Mouse (Mus musculus): ENCODE data around the gene 2310033P09Rik. TPM values are rescaled to one million over a fixed set of nuclear protein-coding genes. Genes with fewer than 3 reads are reported as not detected.
"Not testable (repeated sequence)": the region's sequence is repeated elsewhere in the genome, so short reads cannot be mapped to it uniquely, and the experiment has no call there.

The 2310033P09Rik gene
- polyA plus RNA-seq, 1 experiment from 2014 or later = 27.3 TPM

DNA sequence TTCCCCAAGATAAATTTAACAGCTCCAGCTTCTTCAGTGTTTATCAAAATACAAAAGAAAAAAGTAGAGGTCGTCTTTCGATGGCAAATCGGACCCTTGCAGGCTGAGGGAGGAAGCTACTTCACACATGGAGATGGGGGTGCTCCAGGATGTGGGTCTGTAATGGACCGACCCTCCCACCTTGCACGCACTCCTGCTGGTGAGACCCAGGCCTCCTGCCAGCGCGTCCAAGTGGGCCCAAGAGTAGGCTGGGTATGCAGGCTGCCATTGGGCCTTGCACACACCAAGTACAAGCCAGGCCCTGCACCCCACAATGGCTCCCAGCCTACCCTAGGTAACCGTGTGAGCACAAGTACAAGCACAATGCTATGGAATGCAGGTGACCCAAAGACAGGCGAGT is 3.4 kb downstream of the 2310033P09Rik start:
- not testable (repeated sequence) for H3K4me2 ChIP-seq (ENCODE audit: low read length); H3K27me3 ChIP-seq (replicated peaks; ENCODE audit: control insufficient read depth, insufficient read depth, low read length); H3K27ac ChIP-seq (ENCODE audit: low read length); H3K9ac ChIP-seq (replicated peaks; ENCODE audit: low read depth, low read length); ATAC-seq; H3K4me3 ChIP-seq (replicated peaks; ENCODE audit: low read length); H3K9me3 ChIP-seq (ENCODE audit: control insufficient read depth, low read length)
- peaks cover 23% of the 10 kb centered on the region for H3K4me1 ChIP-seq (replicated peaks; ENCODE audit: control insufficient read depth, insufficient read depth, low read length)
- WGBS = 88% methylated on average over 9 of the region's 9 CpGs
- H3K36me3 ChIP-seq (ENCODE audit: control insufficient read depth, insufficient read depth) = peaks cover 16% of the 10 kb centered on the region

DNA sequence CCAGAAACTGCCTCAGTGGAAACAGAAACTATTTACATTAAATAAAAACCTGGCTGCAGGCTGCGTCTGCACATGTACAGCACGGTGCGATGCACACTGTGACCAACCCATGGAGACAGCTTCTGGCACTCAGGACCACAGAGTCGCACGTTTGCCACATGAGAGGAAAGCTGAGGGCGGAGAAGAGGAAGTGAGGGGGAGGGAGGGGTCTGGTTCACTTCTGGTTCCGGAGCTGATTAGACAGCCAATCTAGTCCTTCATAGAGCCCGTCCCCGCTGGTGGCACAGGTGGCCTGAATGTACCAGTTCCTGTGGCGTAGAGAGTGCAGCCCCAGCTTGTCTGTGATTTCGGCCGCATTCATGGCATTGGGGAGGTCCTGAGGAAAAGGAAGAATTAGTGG is 4.2 kb downstream of the 2310033P09Rik start:
- not testable (repeated sequence) for H3K4me3 ChIP-seq (replicated peaks; ENCODE audit: low read length); H3K27ac ChIP-seq (ENCODE audit: low read length); H3K27me3 ChIP-seq (replicated peaks; ENCODE audit: control insufficient read depth, insufficient read depth, low read length); H3K4me2 ChIP-seq (ENCODE audit: low read length); H3K9ac ChIP-seq (replicated peaks; ENCODE audit: low read depth, low read length); H3K9me3 ChIP-seq (ENCODE audit: control insufficient read depth, low read length); ATAC-seq
- WGBS = 90% methylated on average over 12 of the region's 12 CpGs
- Histone ChIP-seq H3K4me1 (replicated peaks; ENCODE audit: control insufficient read depth, insufficient read depth, low read length) (peaks cover 27% of the 10 kb centered on the region), H3K36me3 (ENCODE audit: control insufficient read depth, insufficient read depth) (peaks cover 16% of the 10 kb centered on the region)

DNA sequence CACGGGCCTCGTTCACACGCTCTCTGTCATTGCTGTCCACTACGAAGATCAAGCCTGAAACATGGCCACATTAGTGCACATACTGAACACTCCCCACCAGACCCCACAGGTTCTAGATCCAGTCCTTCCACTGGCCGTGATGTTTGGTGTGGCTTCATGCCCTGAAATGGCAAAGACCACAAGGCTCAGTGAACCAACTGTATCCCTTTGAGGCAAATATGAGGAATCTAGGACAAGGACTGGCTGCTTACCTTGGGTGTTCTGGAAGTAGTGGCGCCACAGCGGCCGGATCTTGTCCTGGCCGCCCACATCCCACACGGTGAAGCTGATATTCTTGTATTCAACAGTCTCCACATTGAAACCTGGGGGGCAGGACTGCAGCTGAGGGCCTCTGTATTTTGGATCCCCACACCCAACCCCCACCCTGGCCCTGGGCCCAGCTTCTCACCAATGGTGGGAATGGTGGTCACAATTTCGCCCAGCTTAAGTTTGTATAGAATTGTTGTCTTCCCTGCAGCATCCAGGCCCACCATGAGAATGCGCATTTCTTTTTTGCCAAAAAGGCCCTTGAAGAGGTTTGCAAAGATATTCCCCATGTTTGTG is 4.9 kb downstream of the 2310033P09Rik start:
- H3K36me3 ChIP-seq (ENCODE audit: control insufficient read depth, insufficient read depth) = peaks cover 16% of the 10 kb centered on the region
- no peak overlapping the region for H3K4me3 ChIP-seq (replicated peaks; ENCODE audit: low read length)
- no peaks in the 10 kb centered on the region for H3K27me3 ChIP-seq (replicated peaks; ENCODE audit: control insufficient read depth, insufficient read depth, low read length)
- no peak for ATAC-seq
- H3K9ac ChIP-seq (replicated peaks; ENCODE audit: low read depth, low read length) = no peak overlapping the region
- H3K27ac ChIP-seq (ENCODE audit: low read length) = no peak overlapping the region
- H3K4me2 ChIP-seq (ENCODE audit: low read length) = no peak overlapping the region
- peaks cover 22% of the 10 kb centered on the region for H3K4me1 ChIP-seq (replicated peaks; ENCODE audit: control insufficient read depth, insufficient read depth, low read length)
- 89% methylated on average over 12 of the region's 12 CpGs for WGBS
- H3K9me3 ChIP-seq (ENCODE audit: control insufficient read depth, low read length) = no peaks in the 10 kb centered on the region

DNA sequence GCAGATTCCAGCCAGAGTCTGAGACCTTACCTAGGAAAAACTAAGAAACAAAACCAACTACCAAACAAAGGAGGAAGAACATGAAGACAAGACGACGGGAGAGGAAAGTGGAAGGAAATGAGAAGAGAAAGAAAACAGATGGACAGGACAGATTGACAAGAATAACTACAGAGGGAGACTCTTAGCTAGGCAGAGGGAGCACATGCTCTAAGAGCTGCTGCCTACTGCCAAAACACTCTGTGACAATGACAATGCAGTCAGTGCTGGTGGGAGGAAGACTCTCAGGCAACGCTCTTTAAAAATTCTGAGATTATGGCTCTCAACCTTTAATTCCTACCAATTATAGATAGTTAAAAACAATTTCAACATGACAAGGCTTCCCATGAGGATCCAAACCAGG is 8.8 kb downstream of the 2310033P09Rik start:
- Histone ChIP-seq H3K4me1 (replicated peaks; ENCODE audit: control insufficient read depth, insufficient read depth, low read length) (peaks cover 5% of the 10 kb centered on the region), H3K9ac (replicated peaks; ENCODE audit: low read depth, low read length) (no peak overlapping the region), H3K27ac (ENCODE audit: low read length) (peak overlapping the region; percentile 5), H3K9me3 (ENCODE audit: control insufficient read depth, low read length) (no peaks in the 10 kb centered on the region), H3K4me3 (replicated peaks; ENCODE audit: low read length) (no peak overlapping the region), H3K4me2 (ENCODE audit: low read length) (no peak overlapping the region), H3K36me3 (ENCODE audit: control insufficient read depth, insufficient read depth) (peaks cover 8% of the 10 kb centered on the region; the same call in 1 of the 2 replicates), H3K27me3 (replicated peaks; ENCODE audit: control insufficient read depth, insufficient read depth, low read length) (no peaks in the 10 kb centered on the region)
- WGBS = 67% methylated on average over 3 of the region's 3 CpGs
- peak; percentile 79 for ATAC-seq

DNA sequence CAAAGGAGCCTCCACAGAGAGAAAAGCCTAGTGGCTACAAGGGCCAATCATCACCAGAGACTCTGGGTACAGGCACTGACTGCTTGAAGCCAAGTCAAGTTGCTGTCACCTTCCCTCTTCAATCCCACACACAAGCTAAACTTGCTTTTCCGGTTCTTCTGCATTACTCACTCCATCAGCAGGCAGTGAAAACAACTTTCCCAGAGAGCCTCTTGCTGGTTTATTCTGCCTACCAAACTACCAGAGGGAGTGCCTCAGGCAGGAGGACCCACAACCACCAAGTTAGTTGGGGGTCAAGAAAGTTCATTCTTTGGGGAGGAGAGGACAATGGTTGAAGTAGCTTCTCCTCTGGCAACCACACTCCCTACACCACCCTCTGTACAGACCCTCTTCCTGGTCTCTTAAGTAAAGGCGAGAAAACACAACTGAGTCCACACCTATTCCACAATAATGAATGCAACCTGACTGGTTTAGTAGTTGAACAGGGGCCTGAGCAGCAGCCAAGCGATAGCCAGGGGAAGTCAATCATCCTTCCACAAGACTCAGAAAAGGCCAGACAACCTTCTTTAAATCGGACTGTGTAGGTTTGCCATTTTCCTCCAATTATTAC is 10.4 kb downstream of the 2310033P09Rik start:
- Histone ChIP-seq H3K4me3 (replicated peaks; ENCODE audit: low read length) (no peak overlapping the region), H3K27ac (ENCODE audit: low read length) (no peak overlapping the region)
- WGBS = 91% methylated on average over 4 of the region's 4 CpGs

DNA sequence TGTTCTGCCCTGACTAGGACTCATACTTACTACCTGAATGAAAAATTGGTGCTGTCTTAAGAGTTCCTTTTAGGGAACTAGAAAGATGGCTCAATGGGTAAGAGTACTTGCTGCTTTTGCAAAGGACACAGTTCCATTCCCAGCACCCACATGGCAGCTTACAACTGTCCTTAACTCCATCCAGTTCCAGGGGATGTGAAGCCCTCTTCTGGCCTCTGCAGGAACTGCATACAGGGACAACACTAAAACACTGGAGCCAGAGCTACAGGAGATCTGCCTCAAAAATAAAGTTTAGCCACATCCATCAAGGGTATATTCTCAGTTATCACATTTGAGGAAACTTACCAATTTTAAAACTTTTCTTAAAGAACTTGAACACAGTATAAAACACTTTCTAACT is 10.9 kb downstream of the 2310033P09Rik start:
- ATAC-seq = no peak
- Histone ChIP-seq H3K27ac (ENCODE audit: low read length) (no peak overlapping the region), H3K4me3 (replicated peaks; ENCODE audit: low read length) (no peak overlapping the region), H3K36me3 (ENCODE audit: control insufficient read depth, insufficient read depth) (peaks cover 4% of the 10 kb centered on the region; the same call in 1 of the 2 replicates), H3K9ac (replicated peaks; ENCODE audit: low read depth, low read length) (no peak overlapping the region), H3K27me3 (replicated peaks; ENCODE audit: control insufficient read depth, insufficient read depth, low read length) (no peaks in the 10 kb centered on the region), H3K4me2 (ENCODE audit: low read length) (no peak overlapping the region), H3K9me3 (ENCODE audit: control insufficient read depth, low read length) (no peaks in the 10 kb centered on the region), H3K4me1 (replicated peaks; ENCODE audit: control insufficient read depth, insufficient read depth, low read length) (peaks cover 5% of the 10 kb centered on the region)

More for the DNA sequence above, 10.4 kb downstream of the 2310033P09Rik start:
- Histone ChIP-seq H3K4me2 (ENCODE audit: low read length) (no peak overlapping the region), H3K9me3 (ENCODE audit: control insufficient read depth, low read length) (no peaks in the 10 kb centered on the region), H3K4me1 (replicated peaks; ENCODE audit: control insufficient read depth, insufficient read depth, low read length) (peaks cover 5% of the 10 kb centered on the region), H3K36me3 (ENCODE audit: control insufficient read depth, insufficient read depth) (peaks cover 4% of the 10 kb centered on the region; the same call in 1 of the 2 replicates), H3K27me3 (replicated peaks; ENCODE audit: control insufficient read depth, insufficient read depth, low read length) (no peaks in the 10 kb centered on the region), H3K9ac (replicated peaks; ENCODE audit: low read depth, low read length) (no peak overlapping the region)
- no peak for ATAC-seq

DNA sequence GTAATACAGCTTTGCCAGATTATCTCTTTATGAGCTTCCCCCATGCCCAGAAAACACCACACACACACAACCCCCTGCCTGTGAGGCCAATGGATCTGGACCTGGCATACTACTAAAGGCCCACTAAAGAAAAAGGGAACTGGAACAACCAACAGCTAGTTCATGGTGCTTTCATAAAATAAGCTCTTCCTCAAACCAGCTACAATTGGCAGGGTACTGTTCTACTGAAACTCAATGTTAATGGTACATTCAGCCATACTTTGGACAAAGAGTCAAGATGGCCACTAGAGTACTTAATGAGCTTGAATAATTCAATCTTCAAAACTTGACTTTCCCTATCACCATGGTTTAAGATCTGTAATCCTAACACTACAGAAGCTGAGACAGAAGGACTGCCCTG is 13.5 kb downstream of the 2310033P09Rik start:
- no peak for ATAC-seq
- Histone ChIP-seq H3K4me2 (ENCODE audit: low read length) (no peak overlapping the region), H3K27ac (ENCODE audit: low read length) (no peak overlapping the region), H3K36me3 (ENCODE audit: control insufficient read depth, insufficient read depth) (peaks cover 2% of the 10 kb centered on the region; the same call in 1 of the 2 replicates), H3K4me3 (replicated peaks; ENCODE audit: low read length) (no peak overlapping the region), H3K4me1 (replicated peaks; ENCODE audit: control insufficient read depth, insufficient read depth, low read length) (peaks cover 23% of the 10 kb centered on the region), H3K27me3 (replicated peaks; ENCODE audit: control insufficient read depth, insufficient read depth, low read length) (no peaks in the 10 kb centered on the region), H3K9me3 (ENCODE audit: control insufficient read depth, low read length) (no peaks in the 10 kb centered on the region), H3K9ac (replicated peaks; ENCODE audit: low read depth, low read length) (no peak overlapping the region)

DNA sequence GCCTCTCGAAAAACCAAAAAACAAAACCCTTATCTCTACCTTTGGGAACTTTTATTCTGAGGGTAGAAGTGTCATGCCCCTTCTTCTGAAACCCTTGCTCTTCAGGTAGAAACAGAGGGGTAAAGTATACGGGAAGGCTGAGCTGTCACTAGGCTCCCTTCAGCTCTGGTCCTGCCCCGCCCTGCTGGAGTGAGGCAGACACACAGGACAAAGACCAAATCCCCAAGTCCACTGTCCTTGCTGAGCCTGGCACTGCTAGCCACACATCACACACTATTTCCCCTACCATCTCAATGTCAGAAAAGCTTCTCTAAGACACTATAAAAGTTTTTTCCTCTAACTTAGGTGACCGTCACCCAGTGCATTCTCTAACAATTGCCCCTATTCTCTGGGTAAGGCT is 14.2 kb downstream of the 2310033P09Rik start:
- Histone ChIP-seq H3K4me3 (replicated peaks; ENCODE audit: low read length) (no peak overlapping the region), H3K27ac (ENCODE audit: low read length) (no peak overlapping the region), H3K4me2 (ENCODE audit: low read length) (no peak overlapping the region), H3K27me3 (replicated peaks; ENCODE audit: control insufficient read depth, insufficient read depth, low read length) (no peaks in the 10 kb centered on the region), H3K9me3 (ENCODE audit: control insufficient read depth, low read length) (no peaks in the 10 kb centered on the region), H3K4me1 (replicated peaks; ENCODE audit: control insufficient read depth, insufficient read depth, low read length) (peaks cover 25% of the 10 kb centered on the region), H3K36me3 (ENCODE audit: control insufficient read depth, insufficient read depth) (peaks cover 2% of the 10 kb centered on the region; the same call in 1 of the 2 replicates), H3K9ac (replicated peaks; ENCODE audit: low read depth, low read length) (no peak overlapping the region)
- WGBS = 89% methylated on average over 4 of the region's 4 CpGs
- no peak for ATAC-seq

DNA sequence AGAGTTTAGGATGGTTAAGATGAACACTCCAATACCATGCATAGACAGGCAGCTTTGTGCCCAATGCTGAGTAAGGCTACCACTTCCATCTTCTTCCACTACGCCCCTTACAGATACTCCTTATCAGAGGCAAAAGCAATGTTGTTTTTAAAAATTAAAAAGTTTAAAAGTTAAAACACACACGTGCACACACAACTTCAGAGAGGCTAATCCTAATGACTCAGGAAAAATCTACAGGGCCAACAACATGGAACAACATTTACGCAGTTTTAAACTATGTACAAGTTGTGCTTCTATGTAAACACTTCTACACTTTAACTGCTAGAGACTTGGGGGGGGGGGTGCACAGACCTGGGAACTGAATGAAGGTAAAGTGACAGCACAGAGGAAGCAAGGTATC is 15.9 kb downstream of the 2310033P09Rik start:
- Histone ChIP-seq H3K4me3 (replicated peaks; ENCODE audit: low read length) (no peak overlapping the region), H3K4me1 (replicated peaks; ENCODE audit: control insufficient read depth, insufficient read depth, low read length) (peaks cover 29% of the 10 kb centered on the region), H3K27me3 (replicated peaks; ENCODE audit: control insufficient read depth, insufficient read depth, low read length) (no peaks in the 10 kb centered on the region), H3K27ac (ENCODE audit: low read length) (no peak overlapping the region), H3K4me2 (ENCODE audit: low read length) (no peak overlapping the region), H3K36me3 (ENCODE audit: control insufficient read depth, insufficient read depth) (peaks cover 2% of the 10 kb centered on the region; the same call in 1 of the 2 replicates), H3K9me3 (ENCODE audit: control insufficient read depth, low read length) (no peaks in the 10 kb centered on the region), H3K9ac (replicated peaks; ENCODE audit: low read depth, low read length) (no peak overlapping the region)
- WGBS = 94% methylated on average over 3 of the region's 3 CpGs
- no peak for ATAC-seq

Measured in forebrain, embryonic 16.5 days (tissue).